Mouse (Mus musculus): ENCODE measurements around the gene Gnat3. TPM values are rescaled to one million over a fixed set of nuclear protein-coding genes. Genes with fewer than 3 reads are reported as not detected.

Gene Gnat3
- polyA plus RNA-seq, 1 experiment from 2014 or later: not detected

DNA sequence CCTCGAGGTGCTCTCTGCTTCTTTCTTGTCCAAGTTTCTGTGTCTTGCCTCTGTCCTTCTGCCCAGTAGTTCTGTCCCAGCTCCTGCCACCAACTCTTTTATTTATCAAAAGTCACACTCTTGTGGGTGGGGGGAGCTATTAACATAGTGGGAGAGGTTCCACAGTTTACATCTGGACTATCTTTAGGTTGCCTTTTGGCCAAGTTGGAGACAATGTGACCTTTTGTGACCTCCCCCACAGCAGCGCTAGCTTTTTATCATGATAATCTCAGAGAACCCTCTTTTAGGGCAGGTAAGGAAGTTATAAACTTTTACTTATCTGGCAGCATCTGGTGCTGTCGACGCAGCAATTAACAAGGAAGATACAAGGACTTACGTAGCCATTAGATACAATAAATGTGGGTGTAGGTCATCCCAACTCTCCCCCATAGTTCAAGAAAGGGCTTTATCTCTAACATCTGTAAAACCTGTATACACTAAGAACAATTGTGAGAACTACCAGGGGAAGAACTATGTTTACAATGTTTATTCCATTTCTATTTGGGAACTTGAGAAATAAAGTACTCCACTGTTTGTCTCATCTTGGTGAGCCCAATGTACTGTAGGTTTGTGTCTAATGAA, 18.3 kb downstream of the Gnat3 start:
- 87% methylated on average over 5 of the region's 5 CpGs for WGBS
- Histone ChIP-seq H3K4me3 (replicated peaks) (no peak overlapping the region), H3K4me1 (replicated peaks) (no peaks in the 10 kb centered on the region), H3K9ac (replicated peaks) (no peak overlapping the region), H3K27me3 (no peaks in the 10 kb centered on the region), H3K9me3 (no peaks in the 10 kb centered on the region), H3K4me2 (replicated peaks) (no peak overlapping the region), H3K36me3 (no peaks in the 10 kb centered on the region), H3K27ac (no peak overlapping the region)
- no peak for ATAC-seq

DNA sequence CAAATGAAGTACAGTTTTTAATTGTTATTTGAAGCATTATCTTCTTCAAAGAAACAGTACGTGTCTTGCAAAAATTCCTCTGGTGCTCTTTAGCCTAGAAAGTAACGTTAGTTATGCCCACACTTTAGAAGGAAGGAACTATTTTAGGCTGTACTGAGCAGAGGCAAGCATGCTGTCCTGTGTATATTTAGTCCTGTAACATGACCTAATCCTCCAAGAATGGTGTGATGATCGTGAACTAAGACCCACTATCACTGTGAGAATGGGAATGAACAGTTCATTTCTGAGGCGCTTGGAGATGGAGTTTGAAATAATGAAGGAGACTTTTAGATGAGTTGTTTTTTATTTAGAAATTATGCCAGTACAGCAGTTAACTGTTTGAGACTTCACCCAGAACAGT, 20.4 kb downstream of the Gnat3 start:
- no peak overlapping the region for H3K27ac ChIP-seq
- no peaks in the 10 kb centered on the region for H3K27me3 ChIP-seq
- WGBS: 77% methylated on average over 4 of the region's 4 CpGs
- no peak overlapping the region for H3K9ac ChIP-seq (replicated peaks)
- no peaks in the 10 kb centered on the region for H3K4me1 ChIP-seq (replicated peaks)
- no peak overlapping the region for H3K4me3 ChIP-seq (replicated peaks)
- H3K4me2 ChIP-seq (replicated peaks): no peak overlapping the region
- no peaks in the 10 kb centered on the region for H3K36me3 ChIP-seq
- no peak for ATAC-seq
- no peaks in the 10 kb centered on the region for H3K9me3 ChIP-seq

DNA sequence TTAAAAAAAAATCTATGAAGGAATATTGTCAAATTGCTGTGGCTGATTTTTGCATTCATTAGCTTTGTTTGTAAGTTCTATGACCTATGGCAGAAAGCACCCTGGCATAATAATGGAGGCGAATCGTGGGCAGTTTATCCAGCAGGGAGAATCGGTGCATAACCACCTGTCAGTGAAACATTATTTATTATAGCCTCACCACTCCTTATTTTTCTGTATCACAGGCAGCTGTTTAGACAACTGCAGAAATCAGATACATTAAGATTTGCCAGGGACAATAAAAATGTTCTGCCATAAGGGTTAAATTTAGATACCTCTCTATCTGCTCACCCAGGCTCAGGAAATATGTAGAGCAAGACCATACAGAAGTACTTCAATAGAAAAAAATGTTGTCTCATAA, 22.2 kb downstream of the Gnat3 start:
- Histone ChIP-seq H3K27ac (no peak overlapping the region), H3K4me2 (replicated peaks) (no peak overlapping the region), H3K9ac (replicated peaks) (no peak overlapping the region), H3K9me3 (no peaks in the 10 kb centered on the region), H3K27me3 (no peaks in the 10 kb centered on the region), H3K36me3 (no peaks in the 10 kb centered on the region), H3K4me3 (replicated peaks) (no peak overlapping the region), H3K4me1 (replicated peaks) (no peaks in the 10 kb centered on the region)
- WGBS: 90% methylated on average over 3 of the region's 3 CpGs
- ATAC-seq: no peak

DNA sequence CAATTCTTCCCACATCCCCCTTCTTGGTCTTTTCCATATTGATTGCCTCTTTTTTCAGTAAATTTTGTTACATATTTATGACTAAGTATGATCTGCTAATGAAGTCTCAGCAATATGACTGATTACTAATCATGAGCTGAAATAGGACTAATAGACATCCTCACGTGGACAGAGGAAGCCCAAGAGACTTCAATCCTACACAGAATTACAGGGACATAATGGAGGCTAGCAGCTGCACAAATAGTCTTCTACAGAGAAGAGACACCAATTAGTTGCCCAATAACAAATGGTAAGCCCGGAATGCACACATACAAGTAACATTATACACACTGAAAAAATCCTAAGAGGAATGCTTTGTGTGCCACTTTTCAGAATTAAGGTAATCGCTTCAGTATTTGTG, 24.3 kb downstream of the Gnat3 start:
- no peak overlapping the region for H3K4me2 ChIP-seq (replicated peaks)
- H3K27me3 ChIP-seq: no peaks in the 10 kb centered on the region
- no peak overlapping the region for H3K27ac ChIP-seq
- H3K9ac ChIP-seq (replicated peaks): no peak overlapping the region
- ATAC-seq: peak; percentile 48; the same call in 1 of the 2 replicates
- H3K36me3 ChIP-seq: no peaks in the 10 kb centered on the region
- 56% methylated on average over 3 of the region's 3 CpGs for WGBS
- H3K4me1 ChIP-seq (replicated peaks): no peaks in the 10 kb centered on the region
- H3K9me3 ChIP-seq: no peaks in the 10 kb centered on the region
- no peak overlapping the region for H3K4me3 ChIP-seq (replicated peaks)

DNA sequence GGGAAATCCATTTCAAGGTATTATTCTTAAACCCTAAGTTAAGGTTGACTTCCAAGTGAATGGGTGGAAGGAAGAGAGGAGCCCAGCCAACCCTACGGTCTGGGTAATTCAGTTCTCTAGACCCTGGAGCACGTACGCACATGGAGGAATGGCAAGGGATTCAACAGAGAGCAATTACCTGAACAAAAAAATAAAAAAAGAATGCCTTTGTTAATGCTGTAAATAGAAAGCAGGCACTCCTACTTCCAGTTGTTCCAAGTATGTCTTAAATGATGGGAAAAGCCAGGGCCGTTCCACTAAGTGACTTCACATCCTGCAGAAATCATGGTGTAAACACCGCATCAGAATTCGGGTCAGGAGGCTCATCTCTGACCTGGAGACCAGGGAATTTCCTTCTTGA, 28.3 kb downstream of the Gnat3 start:
- Histone ChIP-seq H3K36me3 (no peaks in the 10 kb centered on the region), H3K4me1 (replicated peaks) (no peaks in the 10 kb centered on the region), H3K9ac (replicated peaks) (no peak overlapping the region), H3K27me3 (no peaks in the 10 kb centered on the region), H3K27ac (no peak overlapping the region), H3K4me2 (replicated peaks) (no peak overlapping the region), H3K4me3 (replicated peaks) (no peak overlapping the region), H3K9me3 (no peaks in the 10 kb centered on the region)
- 89% methylated on average over 6 of the region's 6 CpGs for WGBS
- ATAC-seq: no peak

DNA sequence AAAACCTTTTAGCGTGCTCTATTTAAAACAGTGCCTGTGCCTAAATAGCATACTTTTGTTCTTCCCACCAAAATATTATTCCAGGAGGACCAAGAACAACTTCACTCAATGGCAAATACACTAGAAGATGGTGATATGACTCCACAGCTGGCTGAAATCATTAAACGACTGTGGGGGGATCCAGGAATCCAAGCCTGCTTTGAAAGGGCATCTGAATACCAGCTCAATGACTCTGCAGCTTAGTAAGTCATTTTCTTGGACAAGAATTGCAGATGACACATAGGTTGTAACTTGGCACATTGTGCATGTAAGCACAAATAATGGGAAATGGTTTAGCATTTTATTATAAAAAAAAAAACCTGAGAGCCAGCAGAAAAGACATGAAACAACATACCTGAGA, 37.2 kb downstream of the Gnat3 start:
- Histone ChIP-seq H3K27ac (no peak overlapping the region), H3K4me1 (replicated peaks) (no peaks in the 10 kb centered on the region), H3K36me3 (no peaks in the 10 kb centered on the region), H3K27me3 (no peaks in the 10 kb centered on the region), H3K9me3 (no peaks in the 10 kb centered on the region), H3K9ac (replicated peaks) (no peak overlapping the region), H3K4me2 (replicated peaks) (no peak overlapping the region), H3K4me3 (replicated peaks) (no peak overlapping the region)
- ATAC-seq: no peak
- WGBS: 69% methylated on average over 2 of the region's 2 CpGs

DNA sequence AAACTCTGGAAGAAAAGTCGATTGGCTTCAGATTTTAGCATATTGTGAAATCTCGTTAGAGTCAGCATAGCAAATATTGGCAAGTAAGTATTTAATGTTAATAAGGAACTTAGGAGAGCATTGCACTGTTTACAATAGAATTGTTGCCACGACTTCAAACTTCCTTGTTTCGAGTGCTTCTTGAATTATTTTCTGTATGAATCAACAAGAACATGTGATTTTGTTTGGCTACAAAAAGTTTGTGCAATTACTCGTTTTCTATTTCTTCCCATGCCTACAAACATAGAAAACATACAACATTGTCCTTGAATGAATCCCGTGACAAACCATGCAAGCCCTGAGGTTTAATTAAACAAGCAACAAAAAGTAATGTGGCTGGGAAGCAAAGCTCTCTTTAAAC, 37.8 kb downstream of the Gnat3 start:
- ATAC-seq: no peak
- Histone ChIP-seq H3K27me3 (no peaks in the 10 kb centered on the region), H3K36me3 (no peaks in the 10 kb centered on the region)

DNA sequence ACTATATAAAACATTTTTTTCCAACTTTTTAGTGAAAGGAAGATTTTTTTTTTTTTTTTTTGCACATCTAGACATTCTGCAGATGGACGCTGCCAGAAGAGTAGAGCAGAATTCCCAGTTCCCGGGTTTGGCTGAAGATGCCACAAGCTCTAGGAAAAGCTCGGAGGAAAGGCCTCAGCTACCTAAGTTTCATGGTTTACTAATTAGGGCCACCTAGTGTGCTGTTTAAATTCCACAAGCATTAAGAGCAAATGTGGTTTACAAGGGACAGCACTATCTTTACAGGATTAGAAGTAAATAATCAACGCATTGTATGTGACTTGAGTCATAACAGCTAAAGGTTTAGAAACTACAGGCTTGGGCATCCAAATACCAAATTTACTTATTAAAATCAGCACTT, 39.3 kb downstream of the Gnat3 start:
- H3K27ac ChIP-seq: no peak overlapping the region

More for the DNA sequence above, 37.8 kb downstream of the Gnat3 start:
- Histone ChIP-seq H3K9ac (replicated peaks) (no peak overlapping the region), H3K9me3 (no peaks in the 10 kb centered on the region), H3K27ac (no peak overlapping the region), H3K4me1 (replicated peaks) (no peaks in the 10 kb centered on the region), H3K4me2 (replicated peaks) (no peak overlapping the region), H3K4me3 (replicated peaks) (no peak overlapping the region)
- WGBS: 59% methylated on average over 6 of the region's 6 CpGs

DNA sequence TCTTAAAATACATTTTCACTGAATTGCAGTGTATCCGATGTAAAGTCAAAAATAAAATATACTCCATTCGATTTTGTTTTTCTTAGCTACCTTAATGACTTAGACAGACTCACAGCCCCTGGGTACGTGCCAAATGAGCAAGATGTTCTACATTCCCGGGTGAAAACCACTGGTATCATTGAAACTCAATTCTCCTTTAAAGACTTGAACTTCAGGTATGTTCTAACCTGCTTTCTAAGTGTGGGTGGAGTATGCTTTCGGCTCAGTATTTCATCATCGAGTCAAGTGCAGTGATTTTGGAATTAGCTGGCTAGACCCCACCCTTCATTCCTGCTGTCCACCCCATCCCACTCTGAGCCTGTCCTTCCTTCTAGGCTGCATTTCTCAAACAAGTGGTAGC, 41.3 kb downstream of the Gnat3 start:
- no peak for ATAC-seq
- no peak overlapping the region for H3K4me3 ChIP-seq (replicated peaks)
- no peak overlapping the region for H3K4me2 ChIP-seq (replicated peaks)
- no peak overlapping the region for H3K9ac ChIP-seq (replicated peaks)
- no peaks in the 10 kb centered on the region for H3K9me3 ChIP-seq
- H3K27ac ChIP-seq: no peak overlapping the region
- H3K27me3 ChIP-seq: no peaks in the 10 kb centered on the region
- WGBS: 89% methylated on average over 6 of the region's 6 CpGs
- H3K36me3 ChIP-seq: no peaks in the 10 kb centered on the region
- H3K4me1 ChIP-seq (replicated peaks): no peaks in the 10 kb centered on the region

More for the DNA sequence above, 39.3 kb downstream of the Gnat3 start:
- Histone ChIP-seq H3K9me3 (no peaks in the 10 kb centered on the region), H3K4me3 (replicated peaks) (no peak overlapping the region), H3K9ac (replicated peaks) (no peak overlapping the region), H3K4me1 (replicated peaks) (no peaks in the 10 kb centered on the region), H3K36me3 (no peaks in the 10 kb centered on the region), H3K4me2 (replicated peaks) (no peak overlapping the region), H3K27me3 (no peaks in the 10 kb centered on the region)
- ATAC-seq: no peak
- WGBS: 22% methylated on average over 4 of the region's 4 CpGs

DNA sequence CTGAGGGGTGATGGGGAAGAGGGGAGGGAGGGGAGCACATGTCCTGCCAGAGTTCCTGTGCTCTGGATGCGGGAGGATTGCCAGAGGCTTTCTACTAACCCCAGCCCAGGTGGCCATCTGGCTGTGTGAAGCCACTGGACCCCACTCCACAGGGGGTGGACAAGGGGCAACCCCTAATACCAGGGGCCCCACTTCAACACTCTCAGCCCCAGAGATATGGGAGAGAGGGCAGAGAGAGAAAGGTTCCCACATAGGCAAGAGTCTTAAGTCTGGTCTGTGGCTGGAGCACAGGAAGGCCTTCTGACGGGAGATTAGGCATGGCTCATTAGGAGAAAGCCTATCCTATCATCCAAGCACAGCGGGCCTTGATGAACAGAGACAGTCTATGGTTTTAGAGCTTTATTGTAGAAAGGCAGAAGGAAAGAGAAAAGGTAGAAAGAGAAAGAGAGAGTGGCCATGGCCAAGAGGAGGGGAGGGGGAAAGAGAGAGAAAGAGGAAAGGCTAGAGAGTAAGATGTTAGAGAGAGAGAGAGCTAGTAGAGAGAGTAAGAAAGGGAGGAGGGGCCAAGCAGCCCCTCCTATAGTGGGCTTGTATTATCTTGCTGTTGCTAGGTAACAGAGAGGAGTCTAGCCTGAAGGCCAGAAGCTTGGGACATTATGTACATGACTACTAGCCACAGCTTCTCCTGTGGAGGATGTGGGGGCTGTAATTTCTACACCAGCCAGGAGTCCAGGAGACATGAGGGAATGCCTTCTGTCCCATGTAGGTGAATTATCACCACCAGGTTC, 42.7 kb downstream of the Gnat3 start:
- Histone ChIP-seq H3K27me3 (no peaks in the 10 kb centered on the region), H3K4me3 (replicated peaks) (no peak overlapping the region), H3K27ac (no peak overlapping the region), H3K4me1 (replicated peaks) (no peaks in the 10 kb centered on the region), H3K36me3 (no peaks in the 10 kb centered on the region), H3K4me2 (replicated peaks) (no peak overlapping the region), H3K9me3 (no peaks in the 10 kb centered on the region), H3K9ac (replicated peaks) (no peak overlapping the region)
- 45% methylated on average over 3 of the region's 3 CpGs for WGBS
- 0 out of 2 replicates have a peak, but pooled peaks have one; percentile 58 for ATAC-seq

DNA sequence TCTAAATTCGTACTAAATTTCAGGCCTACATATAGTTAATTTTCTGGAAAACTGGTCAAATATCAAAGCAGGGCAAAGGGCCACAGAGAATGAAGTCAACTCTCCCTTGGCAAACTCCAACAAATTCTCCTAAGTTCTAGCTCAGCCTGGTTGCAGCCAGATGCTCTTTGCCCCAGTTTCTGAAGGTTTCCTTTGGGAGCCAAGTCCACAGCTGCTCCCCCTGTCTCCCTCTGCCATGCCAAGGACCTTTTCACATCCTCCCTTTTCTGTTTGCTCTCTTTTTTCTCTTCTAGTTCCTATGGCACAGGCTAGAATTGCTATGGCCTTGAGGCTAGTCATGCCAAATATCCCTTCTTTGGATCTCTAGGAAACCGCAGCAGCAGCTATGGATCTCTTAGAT, 43.8 kb downstream of the Gnat3 start:
- Histone ChIP-seq H3K4me2 (replicated peaks) (no peak overlapping the region), H3K4me1 (replicated peaks) (no peaks in the 10 kb centered on the region), H3K9me3 (no peaks in the 10 kb centered on the region), H3K36me3 (no peaks in the 10 kb centered on the region), H3K27ac (no peak overlapping the region), H3K9ac (replicated peaks) (no peak overlapping the region), H3K27me3 (no peaks in the 10 kb centered on the region), H3K4me3 (replicated peaks) (no peak overlapping the region)
- 93% methylated on average over 2 of the region's 2 CpGs for WGBS
- no peak for ATAC-seq

DNA sequence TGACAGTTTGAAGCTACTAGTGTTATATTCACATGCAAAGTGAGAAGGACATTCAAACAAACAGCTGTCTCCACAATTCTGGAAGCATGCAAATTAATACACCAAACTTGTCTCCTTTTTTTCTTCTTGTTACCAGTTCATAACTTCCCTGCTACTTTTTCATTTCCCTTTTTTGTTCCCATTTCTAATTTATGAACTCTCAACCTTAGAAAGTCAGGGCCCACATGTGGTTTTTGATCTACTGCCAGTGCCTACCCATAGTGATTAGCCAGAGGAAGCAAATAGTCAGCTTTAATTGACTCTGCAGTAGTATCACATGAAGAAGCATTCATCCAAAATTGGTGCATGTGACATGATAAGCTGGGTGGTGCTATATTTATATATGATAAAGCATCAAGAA, 44.7 kb downstream of the Gnat3 start:
- H3K4me1 ChIP-seq (replicated peaks): no peaks in the 10 kb centered on the region
- H3K27ac ChIP-seq: no peak overlapping the region
- H3K9ac ChIP-seq (replicated peaks): no peak overlapping the region
- no peaks in the 10 kb centered on the region for H3K27me3 ChIP-seq
- H3K4me3 ChIP-seq (replicated peaks): no peak overlapping the region
- no peak for ATAC-seq
- H3K9me3 ChIP-seq: no peaks in the 10 kb centered on the region
- no peak overlapping the region for H3K4me2 ChIP-seq (replicated peaks)
- no peaks in the 10 kb centered on the region for H3K36me3 ChIP-seq

DNA sequence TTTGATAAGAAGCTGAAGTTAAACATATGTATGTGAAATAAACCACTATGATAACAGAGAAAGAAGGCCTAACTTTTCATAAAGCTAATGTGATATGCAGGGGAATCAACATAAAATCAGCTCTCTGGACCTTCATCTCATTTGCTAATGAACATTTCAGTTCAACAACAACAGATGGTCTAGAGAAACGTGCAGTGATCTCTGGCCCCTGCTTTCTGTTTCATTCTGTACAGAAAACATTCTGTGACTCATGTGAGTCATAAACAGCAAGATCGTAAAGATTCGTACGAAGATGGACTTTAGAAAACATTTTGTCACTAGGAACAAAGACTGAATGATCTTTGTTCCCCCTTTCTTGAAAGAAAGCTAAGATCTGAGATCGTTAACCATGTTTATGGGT, 48.0 kb downstream of the Gnat3 start:
- Histone ChIP-seq H3K4me1 (replicated peaks) (no peaks in the 10 kb centered on the region), H3K27me3 (no peaks in the 10 kb centered on the region), H3K4me3 (replicated peaks) (no peak overlapping the region), H3K36me3 (no peaks in the 10 kb centered on the region), H3K9ac (replicated peaks) (no peak overlapping the region), H3K4me2 (replicated peaks) (no peak overlapping the region), H3K27ac (no peak overlapping the region), H3K9me3 (no peaks in the 10 kb centered on the region)
- WGBS: 83% methylated on average over 5 of the region's 5 CpGs
- no peak for ATAC-seq

All from midbrain, embryonic 13.5 days (tissue).